Mouse (Mus musculus) bone marrow macrophage, adult 2 months (primary cell): ENCODE results near the gene Btbd7. TPM values are rescaled to one million over a fixed set of nuclear protein-coding genes. Genes with fewer than 3 reads are reported as not detected.

Experiments
- H3K27ac ChIP-seq: 2 replicates; pipeline ENCODE4 v1.5.1; 2012; ENCODE audit warnings: low read depth, low read length; ENCODE audit not compliant: insufficient read depth
- H3K4me1 ChIP-seq: 2 replicates; pipeline ENCODE4 v1.6.1; 2012; ENCODE audit warnings: low read length; ENCODE audit not compliant: control insufficient read depth, insufficient read depth
- H3K4me3 ChIP-seq: 2 replicates; pipeline ENCODE4 v1.5.1; 2012; ENCODE audit warnings: mild to moderate bottlenecking, low read length, moderate library complexity; ENCODE audit not compliant: insufficient read depth
- CTCF ChIP-seq: IDR thresholded peaks from 2 replicates; pipeline ENCODE4 v1.5.1; 2012; ENCODE audit warnings: low read depth, mild to moderate bottlenecking, low read length, moderate library complexity
- POLR2A ChIP-seq: IDR thresholded peaks from 2 replicates; pipeline ENCODE4 v1.6.1; 2012; ENCODE audit warnings: mild to moderate bottlenecking, low read depth, low read length, borderline replicate concordance
- polyA plus RNA-seq: library from polyadenylated mRNA; stranded (reverse); fragments of >200 nt; gene quantifications from 2 replicates; pipeline ENCODE4 v1.2.4, GENCODE M21; 2012; ENCODE audit not compliant: missing spikeins, insufficient read depth, insufficient read length

Gene Btbd7
- polyA plus RNA-seq: 12.4 and 14.9 TPM in 2 replicates

GRCm38 (mm10) chr12:102878031-102878823 is at the start of gene Btbd7:
TSS of gene Btbd7 (minus strand) at chr12:102878471.
- Histone ChIP-seq H3K4me3 (peak within 1 kb of the TSS; percentile 94), H3K27ac (peak within 1 kb of the TSS; percentile 28; the same call in 1 of the 2 replicates), H3K4me1 (peaks cover 10% of the 10 kb centered on the region)
- TF ChIP-seq POLR2A: no peak; the same call in 1 of the 2 replicates
- no peak for TF ChIP-seq CTCF

- Histone ChIP-seq H3K27ac (no peak overlapping the region), H3K4me1 (no peaks in the 10 kb centered on the region), H3K4me3 (no peak overlapping the region)
- TF ChIP-seq CTCF (no peak), POLR2A (no peak)
Measured at GRCm38 (mm10) chr12:102916073-102916472, 37.8 kb upstream of the Btbd7 start.

GRCm38 (mm10) chr12:102908191-102908590 is 29.9 kb upstream of the Btbd7 start:
- H3K4me3 ChIP-seq: no peak overlapping the region
- TF ChIP-seq CTCF: no peak
- no peak for TF ChIP-seq POLR2A
- no peak overlapping the region for H3K27ac ChIP-seq
- H3K4me1 ChIP-seq: no peaks in the 10 kb centered on the region

- Histone ChIP-seq H3K27ac (no peak within 1 kb of the TSS), H3K4me3 (no peak within 1 kb of the TSS), H3K4me1 (peaks cover 2% of the 10 kb centered on the region; the same call in 1 of the 2 replicates)
- no peak for TF ChIP-seq CTCF
- TF ChIP-seq POLR2A: no peak
Measured at GRCm38 (mm10) chr12:102899091-102899490, 20.8 kb upstream of the Btbd7 start, which contains the start of gene Cox8c. TSS of gene Cox8c (plus strand) at chr12:102899316.

DNA sequence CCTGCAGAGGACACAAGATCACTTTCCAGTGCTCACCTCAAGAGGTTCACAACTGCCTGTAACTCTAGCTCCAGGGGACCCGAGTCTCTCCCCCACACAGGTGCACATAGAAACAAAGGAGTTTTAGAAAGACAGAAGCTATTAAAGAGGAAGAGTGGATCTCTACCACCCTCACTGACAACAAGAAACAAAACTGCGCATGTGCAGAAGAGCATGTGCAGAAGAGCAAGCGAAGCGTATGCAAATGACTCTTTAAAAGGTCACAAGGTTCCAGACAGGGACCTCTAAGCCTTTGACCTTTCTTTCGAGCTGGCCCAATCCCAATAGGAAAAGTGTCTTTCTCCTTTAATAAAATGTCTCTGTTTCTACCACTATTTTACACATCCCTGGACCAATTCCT is 10.3 kb upstream of the Btbd7 start:
- H3K27ac ChIP-seq: no peak overlapping the region
- no peaks in the 10 kb centered on the region for H3K4me1 ChIP-seq
- no peak overlapping the region for H3K4me3 ChIP-seq
- no peak for TF ChIP-seq CTCF
- TF ChIP-seq POLR2A: no peak

DNA sequence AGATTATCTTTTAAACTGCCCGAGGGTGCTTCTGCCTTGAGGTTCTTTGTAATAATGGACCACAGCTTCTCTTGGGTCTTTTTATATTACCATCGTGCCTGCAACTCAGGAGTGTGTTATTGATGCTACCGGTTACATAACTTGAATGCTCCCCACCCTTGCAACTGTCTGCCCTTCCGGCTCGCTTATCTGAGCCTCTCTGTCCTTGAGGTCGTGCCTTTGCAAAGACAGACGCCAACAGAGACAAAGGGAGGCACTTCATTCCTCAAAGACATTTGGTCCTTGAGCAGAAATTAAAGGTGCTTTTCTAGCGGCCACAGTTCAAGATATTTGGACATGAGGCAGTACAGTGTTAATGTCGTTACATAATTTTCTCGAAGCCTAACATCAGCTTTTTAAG is 9.1 kb upstream of the Btbd7 start:
- Histone ChIP-seq H3K27ac (no peak overlapping the region), H3K4me1 (no peaks in the 10 kb centered on the region), H3K4me3 (no peak overlapping the region)
- TF ChIP-seq CTCF: no peak
- no peak for TF ChIP-seq POLR2A

DNA sequence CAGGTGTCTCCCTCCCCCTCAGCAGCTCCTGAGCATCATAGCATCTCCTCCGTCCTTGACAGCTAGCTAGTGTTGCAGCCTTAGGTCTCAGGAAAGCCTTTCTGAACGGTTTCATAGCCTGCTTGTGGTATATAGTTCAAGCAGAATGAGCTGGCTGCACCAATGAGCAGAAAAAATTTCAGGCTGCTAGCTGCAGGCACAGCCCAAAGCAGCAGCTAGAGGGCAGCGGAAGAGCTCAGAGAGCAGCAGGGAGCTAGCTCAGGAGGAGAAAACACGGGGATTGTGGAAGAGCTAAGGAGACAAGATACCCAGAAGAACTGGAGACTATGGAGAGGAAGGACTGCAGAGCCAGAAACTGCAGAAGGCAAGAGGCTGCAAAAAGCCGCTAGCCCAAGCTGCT is 7.5 kb upstream of the Btbd7 start:
- TF ChIP-seq POLR2A (no peak), CTCF (peak; percentile 39; the same call in 1 of the 2 replicates)
- no peaks in the 10 kb centered on the region for H3K4me1 ChIP-seq
- H3K4me3 ChIP-seq: no peak overlapping the region
- H3K27ac ChIP-seq: no peak overlapping the region

DNA sequence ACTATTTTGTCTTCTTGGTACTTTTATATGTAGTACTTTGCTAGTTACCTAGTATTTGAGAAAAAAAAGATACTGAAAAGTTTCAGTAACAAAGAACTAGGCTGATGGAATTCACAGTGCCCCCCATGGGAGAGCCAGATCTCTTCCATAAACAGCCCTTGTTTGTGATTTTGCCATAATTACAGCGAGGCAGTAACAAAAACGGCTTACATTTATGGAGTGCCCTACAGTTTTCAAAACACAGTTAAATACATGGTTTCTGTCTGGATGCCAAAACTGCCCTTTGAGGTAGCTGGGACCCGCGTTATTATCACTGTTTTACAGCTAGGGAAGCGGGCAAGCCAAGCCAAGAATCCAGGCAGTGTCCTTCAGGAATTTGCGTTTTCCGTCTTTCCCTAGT is 630 bp upstream of the Btbd7 start:
- Histone ChIP-seq H3K27ac (no peak overlapping the region), H3K4me1 (peaks cover 10% of the 10 kb centered on the region), H3K4me3 (peak overlapping the region; percentile 73; the same call in 1 of the 2 replicates)
- TF ChIP-seq CTCF: no peak

- TF ChIP-seq POLR2A (no peak), CTCF (no peak; the same call in 1 of the 2 replicates)
- H3K27ac ChIP-seq: 0 out of 2 replicates have a peak overlapping the region, but pooled peaks have one; percentile 1
- peak overlapping the region; percentile 94 for H3K4me3 ChIP-seq
- peaks cover 10% of the 10 kb centered on the region for H3K4me1 ChIP-seq
Measured at GRCm38 (mm10) chr12:102877301-102878030, 805 bp downstream of the Btbd7 start.

DNA sequence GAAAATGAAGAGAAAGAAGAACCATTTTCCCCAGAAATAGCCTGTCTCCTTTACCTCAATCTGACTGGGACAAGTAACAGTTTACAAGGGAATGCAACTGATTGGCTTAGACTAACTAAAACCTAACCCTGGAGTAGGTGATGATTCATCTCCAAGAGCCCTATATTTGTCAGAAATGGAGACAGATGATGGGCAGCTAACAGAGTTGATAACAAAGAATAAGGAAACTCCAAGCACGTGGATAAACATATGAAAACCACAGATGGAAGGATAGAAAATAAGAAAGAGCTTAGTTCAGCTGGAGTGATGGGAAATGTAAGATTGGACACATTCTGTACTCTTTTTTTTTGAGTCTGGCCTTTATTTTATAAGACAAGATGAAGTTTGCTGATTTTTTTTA is 7.7 kb downstream of the Btbd7 start:
- TF ChIP-seq CTCF: no peak
- no peak for TF ChIP-seq POLR2A
- H3K4me1 ChIP-seq: no peaks in the 10 kb centered on the region
- H3K27ac ChIP-seq: no peak overlapping the region
- no peak overlapping the region for H3K4me3 ChIP-seq
